Mouse (Mus musculus): ENCODE measurements at regions not wholly inside any gene's neighbourhood (a gene's known extent, or its start where the extent isn't known, plus 50 kb on each side); places are given as distances from the start of the nearest gene placed in this dataset.

DNA sequence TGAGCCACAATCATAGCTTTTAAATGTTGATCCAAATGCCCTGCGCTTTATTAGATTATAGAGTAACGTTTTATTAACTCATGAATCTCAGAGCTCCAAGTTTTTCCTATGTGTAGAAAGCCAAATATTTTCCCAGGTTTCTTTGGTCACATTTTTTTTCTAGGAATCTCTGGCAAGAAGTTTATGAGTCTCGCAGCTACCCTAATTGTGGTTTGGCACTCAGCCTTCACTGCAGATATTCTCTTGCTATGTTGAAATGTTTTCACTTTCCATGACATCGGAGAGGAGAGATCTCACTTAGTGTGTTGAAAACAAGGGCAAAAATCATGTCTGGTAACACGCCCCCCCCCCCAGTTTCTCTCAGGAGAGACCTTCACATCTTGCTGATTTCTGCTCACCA is 212.4 kb downstream of the Tmem26 start:
- ChIA-PET POLR2A (no interaction called here), CTCF (interaction anchor here in 2 of 4 experiments (0.7 to 1.2 kb wide), 2 partner anchors 70 to 385 kb away, joined by 5 to 6 read pairs; no protein-coding TSS in a partner anchor)

DNA sequence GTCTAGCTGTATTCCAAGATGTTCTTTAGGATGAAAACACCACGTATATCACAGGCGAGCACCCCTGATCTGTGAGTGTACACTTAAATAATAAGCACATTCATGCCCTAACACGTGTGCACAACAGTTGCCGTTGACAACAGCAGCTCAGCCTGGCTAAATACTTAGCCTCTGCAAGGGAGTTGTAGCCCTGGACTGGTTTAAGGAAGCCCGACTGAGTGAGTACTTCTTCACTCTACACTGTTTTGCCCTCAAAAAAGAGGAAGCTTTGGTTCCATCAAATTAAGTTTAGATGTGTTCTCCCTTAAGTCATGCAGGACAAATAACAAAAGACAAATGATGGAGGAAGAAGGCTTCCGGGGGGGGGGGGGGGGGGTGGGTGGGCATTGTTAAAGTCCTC is 208.0 kb upstream of the Rhobtb1 start:
- POLR2A ChIA-PET: interaction anchor here in 1 of 4 experiments (1.3 kb wide), 1 partner anchor 10 kb away, joined by 5 read pairs; no protein-coding TSS in a partner anchor
- CTCF ChIA-PET: interaction anchor here in 1 of 4 experiments (0.5 kb wide), 1 partner anchor 495 kb away, joined by 3 read pairs; no protein-coding TSS in a partner anchor

DNA sequence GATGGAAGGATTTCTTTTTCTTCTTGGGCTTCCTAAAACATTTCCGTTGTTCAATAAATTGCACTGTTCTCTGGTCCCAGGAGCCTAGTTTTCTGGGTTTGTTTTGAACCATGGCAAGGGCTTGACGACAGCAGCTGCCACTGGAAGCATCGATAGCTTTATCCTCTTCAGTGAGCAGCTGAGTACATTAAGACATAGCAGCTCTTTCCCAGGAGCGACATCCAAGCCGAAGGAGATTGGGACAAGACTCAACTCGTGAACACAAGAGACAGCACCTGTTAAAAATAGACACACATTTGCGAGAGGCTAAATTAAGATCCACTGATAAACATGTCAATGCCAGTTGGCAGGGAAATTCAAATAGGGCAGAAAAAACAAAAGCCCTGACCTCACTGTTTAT is 194.7 kb upstream of the Rhobtb1 start:
- POLR2A ChIA-PET: interaction anchor here in 1 of 4 experiments (0.5 to 0.7 kb wide), 2 partner anchors 210 to 744 kb away, joined by 3 to 5 read pairs; no protein-coding TSS in a partner anchor

DNA sequence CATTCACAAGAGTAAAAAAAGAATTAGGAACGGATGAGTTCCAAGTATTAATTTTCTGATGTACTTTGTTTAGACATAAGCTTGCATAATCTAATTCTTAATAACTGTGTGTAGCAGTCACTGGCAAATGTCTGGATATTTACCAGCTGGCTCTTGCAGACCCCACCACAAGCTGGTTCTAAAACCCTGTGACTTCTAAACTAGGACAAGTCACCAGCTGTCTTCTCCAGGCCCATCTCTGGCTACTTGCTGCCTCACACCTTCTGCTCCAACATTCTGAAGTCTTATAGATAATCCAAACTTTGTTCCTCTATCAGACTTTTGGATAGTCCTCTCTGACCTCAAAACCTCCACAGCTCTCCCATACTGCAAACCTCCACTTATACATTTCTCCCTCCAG is 189.9 kb upstream of the Rhobtb1 start:
- ChIA-PET POLR2A (no interaction called here), CTCF (interaction anchor here in 1 of 4 experiments (0.6 kb wide), 1 partner anchor 679 kb away, joined by 3 read pairs; no protein-coding TSS in a partner anchor)

More for the DNA sequence above, 194.7 kb upstream of the Rhobtb1 start:
- CTCF ChIA-PET: interaction anchor here in 1 of 4 experiments (0.6 kb wide), 1 partner anchor 48 kb away, joined by 3 read pairs; no protein-coding TSS in a partner anchor

GRCm38 (mm10) chr10:68963090-68963489 is 188.1 kb upstream of the Rhobtb1 start:
- POLR2A ChIA-PET: interaction anchor here in 1 of 4 experiments (0.6 kb wide), 1 partner anchor 45 kb away, joined by 3 read pairs; no protein-coding TSS in a partner anchor

GRCm38 (mm10) chr10:68965271-68965670 is 186.0 kb upstream of the Rhobtb1 start:
- ChIA-PET POLR2A (no interaction called here), CTCF (no interaction called here)

More at GRCm38 (mm10) chr10:68963090-68963489, 188.1 kb upstream of the Rhobtb1 start:
- CTCF ChIA-PET: no interaction called here

GRCm38 (mm10) chr10:68967976-68968968 is 183.0 kb upstream of the Rhobtb1 start:
- CTCF ChIA-PET: interaction anchor here in 1 of 4 experiments (1.0 kb wide), 1 partner anchor 66 kb away, joined by 3 read pairs; no protein-coding TSS in a partner anchor
- POLR2A ChIA-PET: interaction anchor here in 1 of 4 experiments (0.9 kb wide), 1 partner anchor 77 kb away, joined by 3 read pairs; no protein-coding TSS in a partner anchor

DNA sequence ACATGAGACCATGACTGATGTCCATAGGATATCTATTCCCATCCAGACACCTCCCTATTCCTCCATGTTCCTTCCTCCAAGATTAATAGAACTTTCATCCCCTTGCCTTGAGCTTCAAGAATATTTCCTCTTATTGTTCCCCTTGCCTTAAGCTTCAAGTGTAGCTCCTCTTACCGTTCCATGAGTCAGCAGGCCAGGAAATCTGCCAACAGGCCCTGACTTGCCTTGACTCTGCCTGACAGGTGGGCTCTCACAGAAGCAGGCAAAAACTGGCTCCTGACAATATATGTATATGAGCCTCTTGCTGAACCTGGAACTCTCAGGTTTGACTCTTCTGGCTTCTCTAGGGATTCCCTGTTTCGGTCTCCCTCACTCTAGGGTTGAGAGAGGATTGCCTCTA is 180.7 kb upstream of the Rhobtb1 start:
- POLR2A ChIA-PET: no interaction called here

DNA sequence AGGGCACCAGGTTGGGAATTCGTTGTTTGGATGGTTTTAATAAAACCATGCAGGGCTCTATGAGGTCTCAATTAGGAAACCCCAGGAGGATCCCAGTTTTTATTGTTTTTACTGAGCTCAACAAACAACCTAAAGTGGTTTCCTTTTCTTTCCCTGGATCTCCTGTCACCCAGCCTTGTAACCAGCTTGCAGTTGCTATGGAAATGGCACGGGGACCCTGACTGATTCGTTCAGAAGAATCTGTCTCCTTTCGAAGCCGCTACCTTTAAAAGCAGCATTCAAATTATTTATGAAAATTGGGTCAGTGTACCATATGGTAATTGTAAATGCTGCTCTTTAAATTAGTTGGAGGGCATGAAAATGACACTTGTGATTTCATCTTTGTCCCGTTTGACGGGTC is 176.5 kb upstream of the Rhobtb1 start:
- CTCF ChIA-PET: interaction anchor here in 1 of 4 experiments (1.0 kb wide), 1 partner anchor 66 kb away, joined by 3 read pairs; no protein-coding TSS in a partner anchor
- POLR2A ChIA-PET: no interaction called here

More for the DNA sequence above, 180.7 kb upstream of the Rhobtb1 start:
- CTCF ChIA-PET: interaction anchor here in 1 of 4 experiments (1.4 kb wide), 1 partner anchor 336 kb away, joined by 4 read pairs; no protein-coding TSS in a partner anchor

GRCm38 (mm10) chr10:68976443-68977025 is 174.7 kb upstream of the Rhobtb1 start:
- ChIA-PET POLR2A (no interaction called here), CTCF (interaction anchor here in 2 of 4 experiments (0.6 to 0.7 kb wide), 2 partner anchors 12 to 28 kb away, joined by 5 read pairs; no protein-coding TSS in a partner anchor)

DNA sequence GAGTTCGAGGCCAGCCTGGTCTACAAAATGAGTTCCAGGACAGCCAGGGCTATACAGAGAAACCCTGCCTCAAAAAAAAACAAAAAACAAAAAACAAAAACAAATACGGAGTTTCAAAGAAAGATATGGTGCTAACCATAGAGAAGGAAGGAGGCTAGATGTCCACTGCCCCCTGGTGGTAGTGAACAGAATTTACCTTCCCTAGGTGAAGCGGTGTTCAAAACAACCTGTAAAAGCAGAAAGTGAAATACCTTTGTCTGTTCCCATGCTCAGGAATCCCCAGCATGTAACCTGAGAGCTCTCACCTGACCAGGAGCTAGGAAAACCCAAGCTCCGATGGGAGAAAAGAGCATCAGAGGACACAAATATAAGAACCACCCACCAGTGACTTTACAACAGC is 173.1 kb upstream of the Rhobtb1 start:
- ChIA-PET CTCF (interaction anchor here in 3 of 4 experiments (0.8 to 1.7 kb wide), 3 partner anchors 11 to 33 kb away, joined by 3 to 5 read pairs (median 4); no protein-coding TSS in a partner anchor), POLR2A (interaction anchor here in 1 of 4 experiments (0.5 kb wide), 1 partner anchor 11 kb away, joined by 3 read pairs; no protein-coding TSS in a partner anchor)

GRCm38 (mm10) chr10:68979949-68980348 is 171.3 kb upstream of the Rhobtb1 start:
- POLR2A ChIA-PET: interaction anchor here in 1 of 4 experiments (0.6 kb wide), 1 partner anchor 66 kb away, joined by 3 read pairs; no protein-coding TSS in a partner anchor
- CTCF ChIA-PET: no interaction called here

DNA sequence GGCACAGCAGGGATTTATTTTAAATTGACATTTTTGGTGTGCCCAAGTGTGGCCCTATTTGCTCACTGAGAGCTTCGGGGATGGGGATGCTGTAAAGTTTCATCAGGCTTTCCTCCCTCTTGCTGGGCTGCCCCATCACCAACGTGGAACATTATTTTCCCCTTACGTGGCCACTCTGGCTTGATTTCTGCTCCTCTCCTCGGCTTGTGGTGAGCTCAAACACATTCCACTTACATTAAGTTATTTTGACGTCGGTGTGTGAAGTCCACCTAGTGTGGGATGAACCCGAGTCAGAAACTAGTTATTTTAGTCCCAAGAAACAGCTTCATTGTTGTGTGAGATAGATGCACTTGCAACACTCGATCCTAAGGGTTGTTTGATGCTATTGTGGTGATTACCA is 168.9 kb upstream of the Rhobtb1 start:
- ChIA-PET CTCF (interaction anchor here in 1 of 4 experiments (0.6 kb wide), 1 partner anchor 339 kb away, joined by 5 read pairs; no protein-coding TSS in a partner anchor), POLR2A (interaction anchor here in 1 of 4 experiments (0.6 kb wide), 1 partner anchor 371 kb away, joined by 3 read pairs; no protein-coding TSS in a partner anchor)

- ChIA-PET POLR2A (no interaction called here), CTCF (interaction anchor here in 1 of 4 experiments (0.6 kb wide), 1 partner anchor 825 kb away, joined by 5 read pairs; no protein-coding TSS in a partner anchor)
Measured at GRCm38 (mm10) chr10:68990584-68990983, 160.7 kb upstream of the Rhobtb1 start.

DNA sequence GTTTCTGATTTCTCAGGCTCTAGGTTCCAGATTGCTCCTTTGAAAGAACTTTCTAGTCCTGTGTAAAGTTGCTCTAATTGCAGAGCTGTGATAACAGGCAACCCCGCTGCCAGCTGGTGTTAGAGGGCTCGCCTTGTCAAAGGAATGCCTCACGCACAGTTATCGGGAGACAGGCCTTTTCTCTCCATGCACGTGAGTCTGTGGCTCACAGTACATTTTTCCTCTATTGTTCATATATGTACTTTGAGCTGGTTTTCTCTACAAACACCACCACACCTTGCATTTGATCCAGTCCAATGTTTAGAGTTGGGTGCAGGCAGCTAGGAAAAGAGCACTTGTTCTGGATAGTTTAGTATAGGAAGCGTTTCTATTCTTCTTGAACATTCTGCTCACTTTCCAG is 151.6 kb upstream of the Rhobtb1 start:
- ChIA-PET CTCF (no interaction called here), POLR2A (no interaction called here)

DNA sequence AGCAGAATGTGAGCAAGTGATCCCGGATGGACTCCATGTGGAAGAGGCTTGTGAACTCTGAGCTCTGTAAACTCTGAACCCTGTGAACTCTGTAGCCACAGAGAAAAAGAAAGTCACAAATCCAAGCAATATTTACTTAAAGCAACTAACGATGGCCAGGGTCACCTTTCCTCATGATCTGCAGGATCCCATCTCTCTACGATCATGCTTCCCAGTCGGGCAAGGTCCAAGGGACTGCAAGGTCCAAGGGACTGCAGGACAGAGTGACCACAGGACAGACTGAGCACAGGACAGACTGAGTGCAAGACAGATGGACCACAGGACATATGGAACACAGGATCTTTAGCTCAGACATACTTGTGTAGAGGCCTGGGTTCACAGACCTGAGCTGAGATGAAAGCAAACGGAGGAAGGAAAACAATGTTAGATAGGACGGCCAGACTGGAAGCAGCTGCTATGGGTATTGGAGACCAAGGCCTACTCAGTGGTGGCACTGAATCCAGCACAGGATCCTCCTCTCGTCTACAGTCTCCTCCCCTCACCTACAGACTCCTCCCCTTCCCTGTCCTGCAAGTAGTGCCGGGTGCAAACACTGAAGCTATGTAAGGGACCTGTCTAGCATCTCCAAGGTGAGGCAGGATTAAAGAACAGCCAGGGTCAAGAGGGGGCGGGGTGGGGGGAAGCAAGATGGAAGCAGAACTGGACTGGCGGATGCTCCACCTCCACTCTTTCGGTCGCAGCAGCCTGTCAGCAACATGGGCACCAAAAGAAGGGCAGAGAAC is 149.4 kb upstream of the Rhobtb1 start:
- CTCF ChIA-PET: interaction anchor here in 3 of 4 experiments (0.5 to 0.6 kb wide), 3 partner anchors 15 to 1001 kb away, joined by 3 to 7 read pairs (median 5); no protein-coding TSS in a partner anchor
- POLR2A ChIA-PET: interaction anchor here in 1 of 4 experiments (0.6 kb wide), 1 partner anchor 326 kb away, joined by 3 read pairs; no protein-coding TSS in a partner anchor

- POLR2A ChIA-PET: interaction anchor here in 3 of 4 experiments (0.6 to 0.7 kb wide), 4 partner anchors 8 to 624 kb away, joined by 3 read pairs; no protein-coding TSS in a partner anchor
- CTCF ChIA-PET: interaction anchor here (0.5 to 1.2 kb wide), 28 partner anchors 9 to 1225 kb away, joined by 3 to 9 read pairs (median 4); no protein-coding TSS in a partner anchor
Measured at GRCm38 (mm10) chr10:69005199-69005872, 145.9 kb upstream of the Rhobtb1 start.
